Mouse (Mus musculus) skeletal muscle tissue, adult 2 months (tissue): ENCODE measurements around the gene Dop1b.

Experiments used
- DNase-seq: peaks from one replicate; pipeline ENCODE4 v3.0.0-alpha.2; 2012; ENCODE audit warnings: low read depth, low spot score

Gene Dop1b

GRCm38 (mm10) chr16:93712966-93713365, 1.3 kb downstream of the Dop1b start:
- no peak for DNase-seq

- DNase-seq: no peak
Measured at GRCm38 (mm10) chr16:93714426-93714825, 2.7 kb downstream of the Dop1b start.

GRCm38 (mm10) chr16:93715826-93716225, 4.1 kb downstream of the Dop1b start:
- no peak for DNase-seq

GRCm38 (mm10) chr16:93717299-93717703, 5.6 kb downstream of the Dop1b start:
- peak; percentile 83 for DNase-seq

- no peak for DNase-seq
Measured at GRCm38 (mm10) chr16:93721771-93722170, 10.1 kb downstream of the Dop1b start.

GRCm38 (mm10) chr16:93722476-93722875, 10.8 kb downstream of the Dop1b start:
- DNase-seq: no peak

GRCm38 (mm10) chr16:93725417-93726144, 13.9 kb downstream of the Dop1b start:
- no peak for DNase-seq

- DNase-seq: no peak
Measured at GRCm38 (mm10) chr16:93726186-93726585, 14.5 kb downstream of the Dop1b start.

- peak; percentile 59 for DNase-seq
Measured at GRCm38 (mm10) chr16:93728676-93729075, 17.0 kb downstream of the Dop1b start.

- peak; percentile 69 for DNase-seq
Measured at GRCm38 (mm10) chr16:93729801-93730721, 18.4 kb downstream of the Dop1b start.

- no peak for DNase-seq
Measured at GRCm38 (mm10) chr16:93731310-93731709, 19.6 kb downstream of the Dop1b start.

GRCm38 (mm10) chr16:93732875-93733569, 21.3 kb downstream of the Dop1b start:
- peak; percentile 97 for DNase-seq

GRCm38 (mm10) chr16:93739251-93739650, 27.5 kb downstream of the Dop1b start:
- DNase-seq: no peak

- no peak for DNase-seq
Measured at GRCm38 (mm10) chr16:93742903-93743302, 31.2 kb downstream of the Dop1b start.

GRCm38 (mm10) chr16:93744049-93744490, 32.4 kb downstream of the Dop1b start:
- peak; percentile 64 for DNase-seq

- DNase-seq: no peak
Measured at GRCm38 (mm10) chr16:93744804-93745340, 33.2 kb downstream of the Dop1b start.

- no peak for DNase-seq
Measured at GRCm38 (mm10) chr16:93746397-93746796, 34.7 kb downstream of the Dop1b start.

- DNase-seq: no peak
Measured at GRCm38 (mm10) chr16:93746957-93747356, 35.3 kb downstream of the Dop1b start.

GRCm38 (mm10) chr16:93747421-93747820, 35.7 kb downstream of the Dop1b start:
- no peak for DNase-seq

GRCm38 (mm10) chr16:93749147-93749910, 37.6 kb downstream of the Dop1b start:
- DNase-seq: no peak

- no peak for DNase-seq
Measured at GRCm38 (mm10) chr16:93750464-93750863, 38.8 kb downstream of the Dop1b start.
